Mouse (Mus musculus): ENCODE measurements around the gene Rab35. TPM values are rescaled to one million over a fixed set of nuclear protein-coding genes. Genes with fewer than 3 reads are reported as not detected.

The Rab35 gene
- polyA plus RNA-seq, 2 experiments, result 19.8 to 62.6 TPM

DNA sequence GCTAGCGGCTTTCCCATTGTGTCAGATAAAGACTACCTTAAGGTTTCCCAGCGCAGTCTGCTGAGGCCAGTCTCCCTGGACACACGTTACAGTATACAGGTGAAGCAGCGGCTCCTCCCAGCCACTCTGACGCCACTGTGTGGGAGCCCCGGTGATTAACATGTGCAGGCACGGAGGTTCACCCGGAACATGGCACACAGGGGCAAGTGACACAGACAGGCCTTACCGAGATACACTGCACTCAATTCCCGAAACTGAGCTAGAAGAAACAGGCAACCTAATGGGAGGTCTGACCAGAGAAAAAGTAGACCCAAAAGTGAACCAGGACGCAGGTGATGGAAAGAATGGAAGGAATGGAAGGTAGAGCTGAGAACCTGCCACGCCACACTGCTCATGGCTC is 22.1 kb downstream of the Rab35 start:
- WGBS, result 88% methylated on average over 12 of the region's 12 CpGs
- no peaks in the 10 kb centered on the region for H3K4me1 ChIP-seq (ENCODE audit: control insufficient read depth, insufficient read depth, low read length)
- no peaks in the 10 kb centered on the region for H3K9me3 ChIP-seq (ENCODE audit: control insufficient read depth, low read length)
- no peaks in the 10 kb centered on the region for H3K27me3 ChIP-seq (ENCODE audit: control insufficient read depth, insufficient read depth, low read length)
- DNase-seq (ENCODE audit: low spot score) (no peak), ATAC-seq (ENCODE audit: low FRiP score, low read depth) (no peak)
- no peak overlapping the region for H3K27ac ChIP-seq (replicated peaks; ENCODE audit: low read depth, low read length)
- no peak overlapping the region for H3K9ac ChIP-seq (ENCODE audit: low read depth, low read length, severe bottlenecking)
- H3K4me2 ChIP-seq (replicated peaks; ENCODE audit: low read depth, low read length, severe bottlenecking), result no peak overlapping the region
- H3K36me3 ChIP-seq (ENCODE audit: control insufficient read depth, insufficient read depth, low read length), result no peaks in the 10 kb centered on the region
- no peak overlapping the region for H3K4me3 ChIP-seq (replicated peaks; ENCODE audit: low read length)
- no peak for TF ChIP-seq POLR2A (IDR thresholded peaks at IDR 0.05; ENCODE audit: borderline replicate concordance, extremely low read depth, insufficient read depth, insufficient read length)

DNA sequence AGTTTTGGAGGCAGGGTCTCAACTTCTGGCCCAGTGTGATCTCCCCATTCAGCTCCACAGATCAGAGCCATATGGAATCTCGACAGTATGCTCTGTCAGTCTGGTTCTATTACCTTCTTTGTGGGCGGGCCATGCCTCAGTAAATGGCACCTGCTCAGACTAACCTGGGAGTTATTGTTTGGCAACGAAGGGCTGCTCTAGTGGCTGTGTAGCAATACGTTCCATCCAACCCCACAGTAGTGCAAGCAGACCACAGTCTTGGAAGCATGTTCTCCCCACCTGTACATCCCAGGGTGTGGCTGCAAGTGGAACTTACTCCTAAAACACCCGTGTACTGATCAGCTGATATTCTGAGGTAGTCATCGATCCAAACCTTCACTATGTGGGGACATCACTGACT is 25.0 kb downstream of the Rab35 start:
- no peak overlapping the region for H3K27ac ChIP-seq (replicated peaks; ENCODE audit: low read depth, low read length)
- no peaks in the 10 kb centered on the region for H3K27me3 ChIP-seq (ENCODE audit: control insufficient read depth, insufficient read depth, low read length)
- 67% methylated on average over 6 of the region's 6 CpGs for WGBS
- H3K9me3 ChIP-seq (ENCODE audit: control insufficient read depth, low read length), result no peaks in the 10 kb centered on the region
- no peak for TF ChIP-seq POLR2A (IDR thresholded peaks at IDR 0.05; ENCODE audit: borderline replicate concordance, extremely low read depth, insufficient read depth, insufficient read length)
- no peak for DNase-seq (ENCODE audit: low spot score)
- H3K36me3 ChIP-seq (ENCODE audit: control insufficient read depth, insufficient read depth, low read length), result no peaks in the 10 kb centered on the region
- H3K4me1 ChIP-seq (ENCODE audit: control insufficient read depth, insufficient read depth, low read length), result no peaks in the 10 kb centered on the region
- H3K4me2 ChIP-seq (replicated peaks; ENCODE audit: low read depth, low read length, severe bottlenecking), result no peak overlapping the region
- H3K4me3 ChIP-seq (replicated peaks; ENCODE audit: low read length), result no peak overlapping the region
- no peak overlapping the region for H3K9ac ChIP-seq (ENCODE audit: low read depth, low read length, severe bottlenecking)
- no peak for ATAC-seq (ENCODE audit: low FRiP score, low read depth)

DNA sequence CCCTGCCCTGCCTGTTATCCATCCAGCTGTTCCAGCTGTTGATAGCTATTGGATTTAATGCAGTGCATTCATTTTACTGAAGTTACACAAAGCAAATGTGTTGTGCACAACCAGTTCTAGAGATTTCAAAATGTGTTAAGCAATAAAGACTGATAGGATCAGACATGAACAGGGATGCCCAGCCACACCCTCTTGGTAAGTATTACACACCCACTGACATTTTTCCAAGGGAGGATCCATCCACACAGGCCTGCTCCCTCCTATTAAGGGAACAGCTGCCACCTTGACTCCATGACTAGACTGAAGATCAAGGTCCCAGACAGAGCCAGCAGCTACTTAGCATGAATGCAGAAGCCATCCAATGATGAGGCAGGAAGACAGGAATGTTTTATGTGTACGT is 25.5 kb downstream of the Rab35 start:
- no peak overlapping the region for H3K9ac ChIP-seq (ENCODE audit: low read depth, low read length, severe bottlenecking)
- no peak overlapping the region for H3K4me3 ChIP-seq (replicated peaks; ENCODE audit: low read length)
- H3K36me3 ChIP-seq (ENCODE audit: control insufficient read depth, insufficient read depth, low read length), result no peaks in the 10 kb centered on the region
- H3K4me1 ChIP-seq (ENCODE audit: control insufficient read depth, insufficient read depth, low read length), result no peaks in the 10 kb centered on the region
- H3K27me3 ChIP-seq (ENCODE audit: control insufficient read depth, insufficient read depth, low read length), result no peaks in the 10 kb centered on the region
- no peak for TF ChIP-seq POLR2A (IDR thresholded peaks at IDR 0.05; ENCODE audit: borderline replicate concordance, extremely low read depth, insufficient read depth, insufficient read length)
- H3K27ac ChIP-seq (replicated peaks; ENCODE audit: low read depth, low read length), result no peak overlapping the region
- no peaks in the 10 kb centered on the region for H3K9me3 ChIP-seq (ENCODE audit: control insufficient read depth, low read length)
- H3K4me2 ChIP-seq (replicated peaks; ENCODE audit: low read depth, low read length, severe bottlenecking), result no peak overlapping the region
- no peak for DNase-seq (ENCODE audit: low spot score)
- no peak for ATAC-seq (ENCODE audit: low FRiP score, low read depth)
- WGBS, result 80% methylated on average over 1 of the region's 1 CpGs

DNA sequence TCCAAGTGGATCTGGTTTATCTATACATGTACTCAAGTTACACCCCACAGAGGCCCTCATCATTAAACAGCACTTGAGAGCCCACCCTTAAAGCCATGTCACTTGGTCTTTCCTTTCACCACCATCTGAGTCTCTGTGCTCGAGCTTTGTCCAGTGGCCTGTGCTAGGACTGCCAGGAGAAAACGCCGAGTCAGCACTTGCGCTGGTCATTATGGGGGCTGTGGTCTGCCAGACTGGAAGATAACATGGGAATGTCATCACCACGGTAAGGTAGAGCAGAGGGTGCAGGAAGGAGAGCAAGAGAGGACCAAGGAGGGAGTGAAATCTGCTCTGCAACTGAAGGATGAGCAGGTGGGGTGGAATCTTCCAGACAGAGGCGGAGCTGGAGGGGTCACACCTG is 26.6 kb downstream of the Rab35 start:
- Histone ChIP-seq H3K4me3 (replicated peaks; ENCODE audit: low read length) (no peak overlapping the region), H3K27ac (replicated peaks; ENCODE audit: low read depth, low read length) (no peak overlapping the region), H3K27me3 (ENCODE audit: control insufficient read depth, insufficient read depth, low read length) (no peaks in the 10 kb centered on the region), H3K9ac (ENCODE audit: low read depth, low read length, severe bottlenecking) (no peak overlapping the region), H3K9me3 (ENCODE audit: control insufficient read depth, low read length) (no peaks in the 10 kb centered on the region), H3K4me1 (ENCODE audit: control insufficient read depth, insufficient read depth, low read length) (no peaks in the 10 kb centered on the region), H3K4me2 (replicated peaks; ENCODE audit: low read depth, low read length, severe bottlenecking) (no peak overlapping the region), H3K36me3 (ENCODE audit: control insufficient read depth, insufficient read depth, low read length) (no peaks in the 10 kb centered on the region)
- TF ChIP-seq POLR2A (IDR thresholded peaks at IDR 0.05; ENCODE audit: borderline replicate concordance, extremely low read depth, insufficient read depth, insufficient read length), result no peak
- 81% methylated on average over 6 of the region's 6 CpGs for WGBS
- DNase-seq (ENCODE audit: low spot score) (no peak), ATAC-seq (ENCODE audit: low FRiP score, low read depth) (no peak)

DNA sequence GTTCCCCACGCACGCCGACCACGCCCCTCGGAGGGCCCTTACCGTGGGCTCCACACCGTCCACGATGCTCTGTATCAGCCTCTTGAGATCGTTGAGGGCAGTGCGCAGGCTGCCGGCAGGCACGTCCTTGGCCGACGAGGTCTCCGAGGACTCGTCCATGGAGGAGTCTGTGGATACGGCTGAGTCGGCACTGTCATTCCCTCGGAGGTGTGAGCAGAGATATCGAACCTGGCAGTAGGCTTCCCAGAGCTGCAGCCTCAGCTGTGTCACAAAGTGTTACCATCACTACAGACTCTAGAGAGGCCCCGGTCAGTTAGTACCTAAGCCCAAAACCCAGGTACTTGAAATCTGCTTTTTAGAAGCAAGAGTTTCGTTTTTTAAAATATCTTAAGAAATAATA is 30.9 kb downstream of the Rab35 start:
- Histone ChIP-seq H3K9ac (ENCODE audit: low read depth, low read length, severe bottlenecking) (no peak overlapping the region), H3K4me1 (ENCODE audit: control insufficient read depth, insufficient read depth, low read length) (no peaks in the 10 kb centered on the region; the same call in 1 of the 2 replicates), H3K27ac (replicated peaks; ENCODE audit: low read depth, low read length) (no peak overlapping the region), H3K4me2 (replicated peaks; ENCODE audit: low read depth, low read length, severe bottlenecking) (no peak overlapping the region), H3K36me3 (ENCODE audit: control insufficient read depth, insufficient read depth, low read length) (no peaks in the 10 kb centered on the region), H3K9me3 (ENCODE audit: control insufficient read depth, low read length) (no peaks in the 10 kb centered on the region), H3K4me3 (replicated peaks; ENCODE audit: low read length) (no peak overlapping the region), H3K27me3 (ENCODE audit: control insufficient read depth, insufficient read depth, low read length) (no peaks in the 10 kb centered on the region)
- DNase-seq (ENCODE audit: low spot score) (no peak), ATAC-seq (ENCODE audit: low FRiP score, low read depth) (no peak)
- TF ChIP-seq POLR2A (IDR thresholded peaks at IDR 0.05; ENCODE audit: borderline replicate concordance, extremely low read depth, insufficient read depth, insufficient read length), result no peak
- 81% methylated on average over 22 of the region's 22 CpGs for WGBS
